Mouse (Mus musculus) forebrain, embryonic 14.5 days (tissue): ENCODE data around the gene Mettl15. TPM values are rescaled to one million over a fixed set of nuclear protein-coding genes. Genes with fewer than 3 reads are reported as not detected.

ENCODE experiments used
- ATAC-seq: fragments of 200-750 bp; cut with Nextera tagmentation; 2 replicates; pipeline ENCODE4 v1.8.0; 2017; ENCODE audit warnings: mild to moderate bottlenecking, moderate library complexity
- DNase-seq: peaks from one replicate; pipeline ENCODE4 v3.0.0-alpha.2; 2015; ENCODE audit warnings: low spot score
- H3K27ac ChIP-seq: fragments of 300-500 bp; sonication (generic); 2 replicates; pipeline ENCODE4 v1.5.1; 2014; ENCODE audit warnings: low read depth, mild to moderate bottlenecking, control low read depth, low read length, moderate library complexity
- H3K27me3 ChIP-seq: fragments of 300-500 bp; sonication (generic); replicated peaks from 2 replicates; pipeline ENCODE4 v1.6.1; 2014; ENCODE audit warnings: low read length, control low read depth, mixed read lengths; ENCODE audit not compliant: control insufficient read depth, insufficient read depth
- H3K36me3 ChIP-seq: fragments of 300-500 bp; sonication (generic); 2 replicates; pipeline ENCODE4 v1.6.1; 2014; ENCODE audit warnings: low read length, control low read depth; ENCODE audit not compliant: control insufficient read depth, insufficient read depth
- H3K4me1 ChIP-seq: fragments of 300-500 bp; sonication (generic); 2 replicates; pipeline ENCODE4 v1.6.1; 2014; ENCODE audit warnings: antibody characterized with exemption, low read length, control low read depth; ENCODE audit not compliant: control insufficient read depth, insufficient read depth
- H3K4me2 ChIP-seq: fragments of 300-500 bp; sonication (generic); 2 replicates; pipeline ENCODE4 v1.6.1; 2014; ENCODE audit warnings: mild to moderate bottlenecking, control low read depth, low read length
- H3K4me3 ChIP-seq: fragments of 300-500 bp; sonication (generic); 2 replicates; pipeline ENCODE4 v1.5.1; 2014; ENCODE audit warnings: low read depth, low read length, control low read depth
- H3K9ac ChIP-seq: fragments of 300-500 bp; sonication (generic); 2 replicates; pipeline ENCODE4 v1.6.1; 2014; ENCODE audit warnings: mild to moderate bottlenecking, low read length, control low read depth, moderate library complexity
- H3K9me3 ChIP-seq: fragments of 300-500 bp; sonication (generic); replicated peaks from 2 replicates; pipeline ENCODE4 v1.6.1; 2016; ENCODE audit warnings: low read length, control low read depth, mixed read lengths; ENCODE audit not compliant: control insufficient read depth
- WGBS: fragments of 180-500 bp; shearing (Covaris S2); extraction: QIAGEN DNeasy Blood & Tissue Kit; methylation state at CpG from one replicate; pipeline ENCODE4 v1.1.7; 2014; 5-methylcytosine and 5-hydroxymethylcytosine counted together
- polyA plus RNA-seq: library from polyadenylated mRNA; unstranded; fragments of >200 nt; fragmentation: Nextera tagmentation; extraction: Ambion mirVana; gene quantifications from 2 replicates; pipeline ENCODE4 v1.2.1, GENCODE M21; 2014

The Mettl15 gene
- polyA plus RNA-seq, 1 experiment from 2014 or later = 12.4 TPM

DNA sequence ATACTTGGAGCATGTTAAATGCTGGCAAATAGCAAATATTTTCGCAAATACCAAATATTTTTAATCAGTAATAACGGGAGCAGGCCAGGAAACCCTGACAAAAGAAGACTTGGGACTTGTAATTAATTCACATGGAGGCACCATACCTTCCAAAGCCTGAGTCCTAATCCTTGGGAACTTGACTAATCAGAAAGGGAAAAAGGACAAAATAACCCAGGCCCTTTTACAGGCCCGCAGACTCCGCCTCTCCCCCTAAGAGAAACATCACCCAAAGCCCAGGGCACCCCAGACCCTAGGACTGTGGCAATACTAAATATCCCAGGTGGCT, 312 bp downstream of the Mettl15 start:
- ATAC-seq (no peak), DNase-seq (no peak)
- H3K36me3 ChIP-seq = no peaks in the 10 kb centered on the region
- peak overlapping the region; percentile 78 for H3K4me2 ChIP-seq
- H3K4me3 ChIP-seq = peak overlapping the region; percentile 70
- no peaks in the 10 kb centered on the region for H3K27me3 ChIP-seq
- under 1% methylated on average over 4 of the region's 4 CpGs for WGBS
- H3K9me3 ChIP-seq = no peaks in the 10 kb centered on the region
- peaks cover 9% of the 10 kb centered on the region; the same call in 1 of the 2 replicates for H3K4me1 ChIP-seq
- peak overlapping the region; percentile 61 for H3K9ac ChIP-seq
- H3K27ac ChIP-seq = 0 out of 2 replicates have a peak overlapping the region, but pooled peaks have one; percentile 63

DNA sequence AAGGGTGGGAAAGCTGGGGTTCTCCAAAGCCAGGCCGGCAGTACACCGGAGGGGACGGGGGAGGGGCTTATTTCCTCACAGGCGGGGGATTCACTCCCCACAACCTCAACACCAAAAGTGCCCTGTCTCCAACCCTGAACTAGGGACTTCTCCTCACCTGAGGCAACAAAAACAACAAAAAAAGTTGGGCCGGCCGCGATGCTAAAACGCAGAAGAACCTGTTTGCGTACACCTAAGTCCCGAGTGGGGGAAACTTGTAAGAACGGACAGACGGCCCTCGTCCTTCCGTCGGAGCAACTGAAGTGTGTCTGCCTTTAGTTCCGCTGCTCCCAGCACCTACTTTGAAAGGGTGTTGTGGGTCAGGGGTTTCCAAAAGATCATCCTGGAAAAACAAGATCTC, 2.5 kb downstream of the Mettl15 start:
- Histone ChIP-seq H3K36me3 (no peaks in the 10 kb centered on the region), H3K4me2 (peak overlapping the region; percentile 54), H3K27ac (no peak overlapping the region), H3K27me3 (no peaks in the 10 kb centered on the region), H3K4me1 (peaks cover 9% of the 10 kb centered on the region; the same call in 1 of the 2 replicates), H3K4me3 (peak overlapping the region; percentile 36), H3K9ac (peak overlapping the region; percentile 56), H3K9me3 (no peaks in the 10 kb centered on the region)
- DNase-seq (peak; percentile 40), ATAC-seq (no peak)
- 0% methylated on average over 16 of the region's 16 CpGs for WGBS

DNA sequence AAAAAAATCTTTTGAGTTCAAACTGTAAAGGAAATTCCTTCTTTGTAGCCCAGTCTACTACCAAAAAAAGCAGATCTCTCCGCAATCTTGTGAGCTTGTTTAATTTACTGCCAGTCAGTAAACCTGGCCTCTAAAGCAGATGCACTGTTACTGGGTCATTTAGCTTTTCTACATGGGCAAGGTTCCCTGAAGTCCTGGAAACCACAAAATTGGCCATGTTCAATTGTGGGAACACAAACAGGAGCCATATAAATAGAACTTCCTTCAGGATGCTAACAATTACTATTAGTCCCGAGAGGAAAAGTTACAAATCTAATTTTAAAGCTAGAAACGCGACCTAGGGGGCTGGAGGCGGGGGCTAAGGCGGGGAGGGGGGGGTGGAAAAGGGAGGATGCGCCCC, 3.0 kb downstream of the Mettl15 start:
- no peaks in the 10 kb centered on the region for H3K27me3 ChIP-seq
- no peaks in the 10 kb centered on the region for H3K9me3 ChIP-seq
- H3K4me3 ChIP-seq = peak overlapping the region; percentile 36
- WGBS = 9% methylated on average over 7 of the region's 7 CpGs
- no peak overlapping the region for H3K27ac ChIP-seq
- H3K4me1 ChIP-seq = peaks cover 9% of the 10 kb centered on the region; the same call in 1 of the 2 replicates
- peak overlapping the region; percentile 54 for H3K4me2 ChIP-seq
- peak; percentile 8 for DNase-seq
- H3K9ac ChIP-seq = peak overlapping the region; percentile 56
- ATAC-seq = no peak
- no peaks in the 10 kb centered on the region for H3K36me3 ChIP-seq

DNA sequence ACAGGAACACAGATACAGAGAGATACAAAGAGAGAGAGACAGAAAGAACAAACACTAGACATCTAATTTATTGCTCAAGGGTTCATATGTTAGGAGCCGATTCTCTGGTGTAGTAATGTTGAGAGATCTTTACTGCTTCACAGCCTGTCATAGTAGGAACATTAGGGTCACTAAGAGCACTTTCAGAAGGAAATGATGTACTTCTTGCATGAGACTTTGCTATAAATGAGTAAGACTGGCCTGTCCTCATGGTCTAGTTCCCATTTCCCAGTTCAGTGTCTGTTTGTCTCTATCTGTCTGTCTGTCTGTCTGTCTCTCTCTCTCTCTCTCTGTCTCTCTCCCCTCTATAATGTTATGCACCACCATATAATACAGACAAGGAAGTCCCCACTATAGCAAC, 7.5 kb downstream of the Mettl15 start:
- WGBS = 89% methylated on average over 1 of the region's 1 CpGs
- H3K9me3 ChIP-seq = no peaks in the 10 kb centered on the region
- ATAC-seq (no peak), DNase-seq (no peak)
- H3K27me3 ChIP-seq = no peaks in the 10 kb centered on the region
- no peak overlapping the region for H3K9ac ChIP-seq
- H3K4me3 ChIP-seq = no peak overlapping the region
- no peak overlapping the region for H3K4me2 ChIP-seq
- H3K27ac ChIP-seq = no peak overlapping the region
- peaks cover 2% of the 10 kb centered on the region; the same call in 1 of the 2 replicates for H3K4me1 ChIP-seq
- no peaks in the 10 kb centered on the region for H3K36me3 ChIP-seq

DNA sequence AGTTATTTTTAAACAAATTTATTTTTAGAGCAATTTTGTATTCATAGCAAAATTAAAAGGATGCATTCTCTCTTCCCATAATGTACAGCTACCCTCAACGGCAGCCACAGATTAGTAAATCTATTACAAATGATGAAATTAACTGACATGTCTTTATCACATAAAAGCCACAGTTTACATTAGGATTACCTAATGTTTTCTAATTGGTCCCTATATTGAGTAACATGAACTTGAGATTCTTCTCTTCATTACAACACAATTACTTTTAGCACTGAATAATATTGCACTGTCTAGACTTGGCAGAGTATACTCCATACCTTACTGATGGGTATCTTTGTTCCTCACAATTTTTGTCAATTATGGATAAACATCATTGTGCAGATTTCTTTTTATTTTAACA, 17.8 kb downstream of the Mettl15 start:
- Histone ChIP-seq H3K4me2 (no peak overlapping the region), H3K9me3 (no peaks in the 10 kb centered on the region), H3K27ac (no peak overlapping the region), H3K36me3 (no peaks in the 10 kb centered on the region), H3K9ac (no peak overlapping the region), H3K4me3 (no peak overlapping the region), H3K27me3 (no peaks in the 10 kb centered on the region), H3K4me1 (no peaks in the 10 kb centered on the region)
- DNase-seq = no peak
- 93% methylated on average over 1 of the region's 1 CpGs for WGBS
- no peak for ATAC-seq

DNA sequence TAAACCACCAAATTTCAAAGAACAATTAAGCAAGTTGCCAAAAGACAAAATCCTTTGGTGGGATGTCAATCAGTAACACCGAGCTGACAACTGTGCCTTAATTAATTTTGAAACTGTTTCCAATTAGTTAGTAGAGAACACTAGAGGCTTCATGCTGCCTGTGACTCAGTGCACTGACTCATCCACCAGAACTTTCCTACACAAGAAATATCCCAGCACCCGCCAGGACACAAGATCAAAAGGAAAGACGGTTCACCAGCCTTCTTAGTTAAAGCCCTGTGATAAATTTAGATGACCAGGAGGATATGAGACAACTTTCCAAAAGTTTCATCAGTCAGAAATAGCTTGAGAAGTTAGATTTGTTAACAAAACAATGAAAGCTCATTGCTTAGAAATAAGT, 38.6 kb downstream of the Mettl15 start:
- H3K4me1 ChIP-seq = no peaks in the 10 kb centered on the region
- no peaks in the 10 kb centered on the region for H3K27me3 ChIP-seq
- no peak overlapping the region for H3K4me3 ChIP-seq
- H3K9ac ChIP-seq = no peak overlapping the region
- H3K9me3 ChIP-seq = no peaks in the 10 kb centered on the region
- no peak for ATAC-seq
- peak; percentile 3 for DNase-seq
- H3K36me3 ChIP-seq = no peaks in the 10 kb centered on the region
- WGBS = 23% methylated on average over 3 of the region's 3 CpGs
- no peak overlapping the region for H3K4me2 ChIP-seq
- H3K27ac ChIP-seq = no peak overlapping the region

DNA sequence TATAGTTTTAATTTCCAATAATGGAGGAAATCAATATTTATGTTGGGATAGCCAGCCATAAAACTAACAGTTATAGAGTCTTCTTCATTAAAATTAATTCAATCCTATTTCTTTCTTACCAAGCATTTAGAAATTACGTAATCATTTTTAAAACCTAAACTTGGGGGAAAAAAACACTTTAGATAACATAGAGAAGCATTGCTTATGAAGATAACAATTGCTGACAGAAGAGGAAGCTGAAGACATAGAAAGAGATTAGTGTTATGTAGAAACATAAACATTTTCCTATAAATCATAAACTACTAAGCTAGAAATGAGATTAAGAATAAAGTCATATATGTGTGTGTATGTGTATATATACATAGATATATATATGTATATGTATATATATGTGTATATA, 44.8 kb downstream of the Mettl15 start:
- H3K27ac ChIP-seq = no peak overlapping the region
- no peaks in the 10 kb centered on the region for H3K9me3 ChIP-seq
- H3K9ac ChIP-seq = no peak overlapping the region
- WGBS = 98% methylated on average over 1 of the region's 1 CpGs
- H3K4me1 ChIP-seq = no peaks in the 10 kb centered on the region
- H3K4me2 ChIP-seq = no peak overlapping the region
- DNase-seq (no peak), ATAC-seq (no peak)
- no peak overlapping the region for H3K4me3 ChIP-seq
- no peaks in the 10 kb centered on the region for H3K36me3 ChIP-seq
- no peaks in the 10 kb centered on the region for H3K27me3 ChIP-seq

DNA sequence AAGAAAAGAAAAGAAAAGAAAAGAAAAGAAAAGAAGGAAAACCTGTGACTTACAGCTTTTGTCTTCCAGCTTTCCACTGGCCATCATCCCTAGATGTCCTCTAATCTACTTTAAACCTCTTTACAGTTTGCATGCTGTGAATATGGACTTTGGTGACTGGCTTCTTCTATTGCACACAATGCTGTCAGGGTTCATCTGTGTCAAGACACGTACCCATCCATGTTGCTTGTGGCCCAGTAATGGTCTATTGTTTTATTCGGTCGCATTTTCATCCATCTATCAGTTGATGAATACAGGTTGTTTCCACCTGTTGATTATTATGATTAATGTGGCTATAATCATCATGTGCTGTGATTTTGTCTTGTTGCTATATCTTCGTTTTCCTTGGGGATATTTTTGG, 46.7 kb downstream of the Mettl15 start:
- ATAC-seq = no peak
- 89% methylated on average over 4 of the region's 4 CpGs for WGBS

DNA sequence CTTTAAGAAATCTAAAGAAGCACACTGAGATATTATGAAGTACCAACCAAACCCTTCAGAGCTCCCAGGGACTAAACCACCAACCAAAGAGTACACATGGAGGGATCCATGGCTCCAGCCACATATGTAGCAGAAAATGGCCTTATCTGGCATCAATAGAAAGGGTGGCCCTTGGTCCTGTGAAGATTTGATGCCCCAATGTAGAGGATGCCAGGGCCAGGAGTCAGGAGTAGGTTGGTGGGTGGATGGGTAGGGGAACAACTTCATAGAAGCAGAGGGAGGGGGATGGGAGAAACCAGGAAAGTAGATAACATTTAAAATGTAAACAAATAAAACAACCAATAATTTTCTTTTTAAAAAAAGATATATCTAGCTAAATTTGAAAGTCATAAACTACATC, 50.1 kb downstream of the Mettl15 start:
- H3K27me3 ChIP-seq = no peaks in the 10 kb centered on the region
- no peak for ATAC-seq
- H3K27ac ChIP-seq = no peak overlapping the region
- no peak overlapping the region for H3K4me3 ChIP-seq
- no peaks in the 10 kb centered on the region for H3K36me3 ChIP-seq
- no peak for DNase-seq
- H3K4me2 ChIP-seq = no peak overlapping the region
- no peak overlapping the region for H3K9ac ChIP-seq
- H3K4me1 ChIP-seq = no peaks in the 10 kb centered on the region
- H3K9me3 ChIP-seq = no peaks in the 10 kb centered on the region

More for the DNA sequence above, 46.7 kb downstream of the Mettl15 start:
- DNase-seq = no peak
- Histone ChIP-seq H3K9ac (no peak overlapping the region), H3K4me1 (no peaks in the 10 kb centered on the region), H3K27ac (no peak overlapping the region), H3K4me3 (no peak overlapping the region), H3K4me2 (no peak overlapping the region), H3K27me3 (no peaks in the 10 kb centered on the region), H3K9me3 (no peaks in the 10 kb centered on the region), H3K36me3 (no peaks in the 10 kb centered on the region)
